Comparison of ENCODE assay signal across 31 mouse cellular contexts in the genomic region with DNA sequence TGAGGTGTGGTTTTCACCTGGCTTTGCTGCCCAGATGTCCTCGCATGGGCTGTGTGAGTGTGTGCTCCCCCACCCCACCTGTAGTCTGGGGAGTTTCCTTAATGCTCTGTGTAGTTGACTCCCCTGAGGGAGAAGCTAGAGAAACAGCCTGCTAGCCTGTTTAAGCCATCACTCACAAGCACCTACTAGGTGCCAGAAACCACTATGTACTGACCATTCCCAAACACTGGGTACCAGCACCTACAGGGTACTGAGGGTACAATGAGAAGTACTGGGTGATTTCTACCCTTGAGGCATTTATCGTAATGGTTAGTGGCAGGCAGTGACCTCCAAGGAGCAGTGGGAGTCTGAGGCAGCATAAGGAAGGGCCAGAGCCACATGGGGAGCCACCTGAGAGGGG.
"Had no signal": no experiment of that assay in that cellular context is flagged by ENCODE, and none has a peak within 500 bp of the region (broad histone marks: within the 10 kb centered on the region; RNA-seq: fewer than 3 reads in every experiment).

No protein-coding gene starts in this region.

- H3K36me3 ChIP-seq: limb, embryonic 10.5 days; limb, embryonic 12.5 days; limb, embryonic 13.5 days; limb, embryonic 15.5 days; liver, embryonic 12.5 days; liver, embryonic 13.5 days; liver, embryonic 15.5 days; lung, embryonic 15.5 days; midbrain, embryonic 10.5 days; midbrain, embryonic 12.5 days; midbrain, embryonic 13.5 days; midbrain, embryonic 15.5 days had no signal

- H3K4me2 ChIP-seq: limb, embryonic 12.5 days; limb, embryonic 13.5 days; limb, embryonic 15.5 days; liver, embryonic 11.5 days; liver, embryonic 12.5 days; liver, embryonic 13.5 days; liver, embryonic 15.5 days; lung, embryonic 14.5 days; lung, embryonic 15.5 days; midbrain, embryonic 11.5 days; midbrain, embryonic 12.5 days; midbrain, embryonic 13.5 days; midbrain, embryonic 15.5 days had no signal

- DNase-seq: left cerebral cortex, postnatal 4 days; liver; liver, embryonic 13.5 days; liver, postnatal 0 days; lung, adult 18-20 months; lung, adult 2 months; lung, embryonic 14.5 days; lung, postnatal 10 days; lung, postnatal 14 days; lung, postnatal 36 days; lung, postnatal 4 days; midbrain, embryonic 14.5 days had no signal

- H3K27ac ChIP-seq: limb, embryonic 10.5 days; limb, embryonic 12.5 days; limb, embryonic 13.5 days; limb, embryonic 15.5 days; liver, embryonic 12.5 days; liver, embryonic 13.5 days; liver, embryonic 14.5 days; liver, embryonic 15.5 days; lung, embryonic 15.5 days; macrophage; midbrain, embryonic 10.5 days; midbrain, embryonic 12.5 days; midbrain, embryonic 13.5 days; midbrain, embryonic 15.5 days had no signal

- H3K4me1 ChIP-seq: limb, embryonic 10.5 days; limb, embryonic 12.5 days; limb, embryonic 13.5 days; limb, embryonic 15.5 days; liver, embryonic 12.5 days; liver, embryonic 13.5 days; liver, embryonic 15.5 days; lung, embryonic 15.5 days; megakaryocyte, embryonic 14.5 days; midbrain, embryonic 10.5 days; midbrain, embryonic 12.5 days; midbrain, embryonic 13.5 days; midbrain, embryonic 15.5 days had no signal

- H3K9me3 ChIP-seq: limb, embryonic 10.5 days; limb, embryonic 12.5 days; limb, embryonic 13.5 days; limb, embryonic 15.5 days; liver, embryonic 12.5 days; liver, embryonic 13.5 days; liver, embryonic 15.5 days; lung, embryonic 15.5 days; megakaryocyte, embryonic 14.5 days; midbrain, embryonic 10.5 days; midbrain, embryonic 12.5 days; midbrain, embryonic 13.5 days; midbrain, embryonic 15.5 days had no signal

- H3K4me3 ChIP-seq: limb, embryonic 10.5 days; limb, embryonic 12.5 days; limb, embryonic 13.5 days; limb, embryonic 15.5 days; liver, embryonic 12.5 days; liver, embryonic 13.5 days; liver, embryonic 15.5 days; lung, embryonic 15.5 days; megakaryocyte, embryonic 14.5 days; midbrain, embryonic 10.5 days; midbrain, embryonic 12.5 days; midbrain, embryonic 13.5 days; midbrain, embryonic 15.5 days; myocyte had no signal

- H3K27me3 ChIP-seq: limb, embryonic 12.5 days; limb, embryonic 13.5 days; limb, embryonic 15.5 days; liver, embryonic 12.5 days; liver, embryonic 13.5 days; liver, embryonic 15.5 days; lung, embryonic 15.5 days; midbrain, embryonic 12.5 days; midbrain, embryonic 13.5 days; midbrain, embryonic 15.5 days had no signal

- ATAC-seq: liver, embryonic 12.5 days; liver, postnatal 0 days; lung, postnatal 0 days; midbrain, embryonic 13.5 days; midbrain, embryonic 15.5 days; midbrain, embryonic 16.5 days had no signal

- H3K9ac ChIP-seq: limb, embryonic 12.5 days; limb, embryonic 13.5 days; limb, embryonic 15.5 days; liver, embryonic 12.5 days; liver, embryonic 13.5 days; liver, embryonic 14.5 days; liver, embryonic 15.5 days; liver, postnatal 0 days; lung, embryonic 14.5 days; lung, embryonic 15.5 days; midbrain, embryonic 12.5 days; midbrain, embryonic 13.5 days; midbrain, embryonic 15.5 days had no signal
